Mouse (Mus musculus): ENCODE results near the gene Ptprk.

DNA sequence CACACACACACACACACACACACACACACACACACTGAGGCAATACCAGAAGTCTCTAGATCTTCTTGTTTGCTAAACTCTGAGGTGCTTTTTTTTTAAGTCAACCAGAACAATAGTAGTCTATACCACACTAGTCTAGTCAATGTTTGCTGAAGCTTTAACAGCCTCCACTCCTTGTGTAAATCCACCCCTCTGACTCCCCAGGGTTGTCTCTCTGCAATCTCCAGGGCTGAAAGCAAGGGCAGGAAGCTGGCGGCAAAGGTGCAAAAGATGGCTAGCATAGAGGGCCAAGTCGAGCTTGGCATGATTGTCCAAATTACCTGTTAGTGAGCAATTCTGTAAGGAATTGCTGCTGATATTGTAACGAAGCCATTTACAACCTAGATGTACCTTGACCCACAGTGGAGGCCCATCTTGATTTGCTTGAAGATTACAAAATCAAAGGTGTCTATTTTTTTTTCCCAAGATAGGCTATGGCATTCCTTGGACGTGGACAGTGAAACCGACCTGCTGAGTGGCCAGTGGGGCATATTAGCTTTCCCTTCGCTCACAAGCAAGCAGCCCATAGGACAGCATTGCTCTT lies 44.3 kb downstream of the Ptprk start:
- TF ChIP-seq POLR2A (IDR thresholded peaks at IDR 0.05; ENCODE audit: insufficient read length, low read depth) = no peak
- no peak for TF ChIP-seq USF1 (IDR thresholded peaks at IDR 0.05; ENCODE audit: low read depth)
- no peak for TF ChIP-seq CEBPB (IDR thresholded peaks at IDR 0.05; ENCODE audit: insufficient read depth, poor library complexity, severe bottlenecking)
- no peak for TF ChIP-seq TCF12 (IDR thresholded peaks at IDR 0.05; ENCODE audit: insufficient read depth, poor library complexity, severe bottlenecking)
- no peak for TF ChIP-seq MAX (IDR thresholded peaks at IDR 0.05; ENCODE audit: low read depth)
- no peak for TF ChIP-seq MYOD1 (IDR thresholded peaks at IDR 0.05; ENCODE audit: control insufficient read depth in 1 of 3, insufficient read length in 2 of 3, low read depth in 2 of 3)
- no peak for TF ChIP-seq POLR2AphosphoS2 (IDR thresholded peaks at IDR 0.05; ENCODE audit: insufficient read length, low read depth)
- TF ChIP-seq MYOG (IDR thresholded peaks at IDR 0.05; ENCODE audit: control insufficient read depth in 1 of 3, insufficient read depth in 1 of 3, insufficient read length in 2 of 3, low read depth in 2 of 3) = no peak
- no peak for TF ChIP-seq TCF3 (IDR thresholded peaks at IDR 0.05; ENCODE audit: insufficient read length, low read depth)
- TF ChIP-seq REST (IDR thresholded peaks at IDR 0.05; ENCODE audit: insufficient read depth, insufficient read length) = no peak
- no peak for TF ChIP-seq E2F4 (IDR thresholded peaks at IDR 0.05; ENCODE audit: insufficient read depth)

Data from myocyte (in vitro differentiated cells).